Mouse (Mus musculus): ENCODE measurements at regions not wholly inside any gene's neighbourhood (a gene's known extent, or its start where the extent isn't known, plus 50 kb on each side); places are given as distances from the start of the nearest gene placed in this dataset.

GRCm38 (mm10) chr1:128672306-128672705 lies 80.2 kb upstream of the Cxcr4 start:
- TF ChIP-seq CTCF (IDR thresholded peaks at IDR 0.05; ENCODE audit: low read depth, low read length): no peak
- TF ChIP-seq POLR2A (IDR thresholded peaks at IDR 0.05; ENCODE audit: extremely low read depth, insufficient read depth, low read length): no peak

All from liver, adult 2 months (tissue).